Mouse (Mus musculus) 3134 (cell line): ENCODE data around the gene Rps6kl1.

Source experiments
- DNase-seq: peaks from one replicate; pipeline ENCODE4 v3.0.0-alpha.2; 2011; ENCODE audit warnings: low spot score; ENCODE audit not compliant: insufficient read length; ENCODE audit errors: extremely low read depth

The Rps6kl1 gene

GRCm38 (mm10) chr12:85142803-85143202, 8.3 kb downstream of the Rps6kl1 start:
- DNase-seq = no peak

- no peak for DNase-seq
Observed at GRCm38 (mm10) chr12:85141096-85141495, 10.0 kb downstream of the Rps6kl1 start.

GRCm38 (mm10) chr12:85140036-85140701, 10.9 kb downstream of the Rps6kl1 start:
- DNase-seq = no peak

GRCm38 (mm10) chr12:85136627-85137026, 14.4 kb downstream of the Rps6kl1 start:
- no peak for DNase-seq

GRCm38 (mm10) chr12:85135513-85136470, 15.3 kb downstream of the Rps6kl1 start:
- no peak for DNase-seq

GRCm38 (mm10) chr12:85134043-85134794, 16.8 kb downstream of the Rps6kl1 start:
- no peak for DNase-seq

GRCm38 (mm10) chr12:85131361-85131760, 19.7 kb downstream of the Rps6kl1 start:
- DNase-seq = no peak

- no peak for DNase-seq
Observed at GRCm38 (mm10) chr12:85129426-85129978, 21.6 kb downstream of the Rps6kl1 start.

GRCm38 (mm10) chr12:85126986-85127603, 24.0 kb downstream of the Rps6kl1 start:
- peak; percentile 47 for DNase-seq

- no peak for DNase-seq
Observed at GRCm38 (mm10) chr12:85124751-85125150, 26.3 kb downstream of the Rps6kl1 start.

GRCm38 (mm10) chr12:85123645-85124044, 27.4 kb downstream of the Rps6kl1 start:
- no peak for DNase-seq

GRCm38 (mm10) chr12:85123108-85123530, 27.9 kb downstream of the Rps6kl1 start:
- no peak for DNase-seq

- no peak for DNase-seq
Observed at GRCm38 (mm10) chr12:85121806-85122459, 29.1 kb downstream of the Rps6kl1 start.

- DNase-seq = no peak
Observed at GRCm38 (mm10) chr12:85115678-85116077, 35.4 kb downstream of the Rps6kl1 start.

- no peak for DNase-seq
Observed at GRCm38 (mm10) chr12:85113917-85114316, 37.1 kb downstream of the Rps6kl1 start.

GRCm38 (mm10) chr12:85113337-85113736, 37.7 kb downstream of the Rps6kl1 start:
- no peak for DNase-seq

GRCm38 (mm10) chr12:85112550-85113251, 38.4 kb downstream of the Rps6kl1 start:
- DNase-seq = no peak

- DNase-seq = peak; percentile 87
Observed at GRCm38 (mm10) chr12:85110698-85111592, 40.1 kb downstream of the Rps6kl1 start, which contains the start of the genes Prox2 and Dlst. Prox2 (minus strand) TSS chr12:85110759. Dlst (plus strand) TSS chr12:85110833.
